Mouse (Mus musculus) hindbrain, embryonic 15.5 days (tissue): Measurements from ENCODE around the gene Lrrc4. TPM values are rescaled to one million over a fixed set of nuclear protein-coding genes. Genes with fewer than 3 reads are reported as not detected.

ENCODE experiments used
- ATAC-seq: fragments of 200-750 bp; cut with Nextera tagmentation; 2 replicates; pipeline ENCODE4 v1.8.0; 2017; ENCODE audit warnings: low read depth, moderate number of reproducible peaks, moderate TSS enrichment; ENCODE audit not compliant: low FRiP score
- H3K27ac ChIP-seq: fragments of 300-500 bp; sonication (generic); replicated peaks from 2 replicates; pipeline ENCODE4 v1.5.1; 2015; ENCODE audit warnings: mild to moderate bottlenecking, inconsistent platforms
- H3K27me3 ChIP-seq: fragments of 300-500 bp; sonication (generic); 2 replicates; pipeline ENCODE4 v1.6.1; 2015; ENCODE audit warnings: control low read depth, inconsistent platforms
- H3K36me3 ChIP-seq: fragments of 300-500 bp; sonication (generic); 2 replicates; pipeline ENCODE4 v1.6.1; 2015; ENCODE audit warnings: control low read depth, inconsistent platforms
- H3K4me1 ChIP-seq: fragments of 300-500 bp; sonication (generic); replicated peaks from 2 replicates; pipeline ENCODE4 v1.6.1; 2015; ENCODE audit warnings: control low read depth, inconsistent platforms
- H3K4me2 ChIP-seq: fragments of 300-500 bp; sonication (generic); 2 replicates; pipeline ENCODE4 v1.6.1; 2015; ENCODE audit warnings: moderate library complexity, mild to moderate bottlenecking, inconsistent platforms
- H3K4me3 ChIP-seq: fragments of 300-500 bp; sonication (generic); 2 replicates; pipeline ENCODE4 v1.5.1; 2015; ENCODE audit warnings: mild to moderate bottlenecking, inconsistent platforms
- H3K9ac ChIP-seq: fragments of 300-500 bp; sonication (generic); 2 replicates; pipeline ENCODE4 v1.6.1; 2015; ENCODE audit warnings: inconsistent platforms
- H3K9me3 ChIP-seq: fragments of 300-500 bp; sonication (generic); 2 replicates; pipeline ENCODE4 v1.6.1; 2016; ENCODE audit warnings: control low read depth, inconsistent platforms
- WGBS: fragments of 180-500 bp; shearing (Covaris S2); methylation state at CpG from one replicate; pipeline ENCODE4 v1.1.7; 2015; 5-methylcytosine and 5-hydroxymethylcytosine counted together
- polyA plus RNA-seq: library from polyadenylated mRNA; unstranded; fragments of >200 nt; fragmentation: Nextera tagmentation; extraction: Ambion mirVana; gene quantifications from 2 replicates; pipeline ENCODE4 v1.2.1, GENCODE M21; 2015

Gene Lrrc4
- polyA plus RNA-seq, 1 experiment from 2014 or later: 7.1 TPM

- no peak for ATAC-seq
- no peak overlapping the region for H3K9ac ChIP-seq
- H3K9me3 ChIP-seq: no peaks in the 10 kb centered on the region
- peaks cover 54% of the 10 kb centered on the region for H3K4me1 ChIP-seq
- H3K27me3 ChIP-seq: no peaks in the 10 kb centered on the region
- peak overlapping the region; percentile 65 for H3K27ac ChIP-seq
- H3K4me2 ChIP-seq: no peak overlapping the region
- 39% methylated on average over 3 of the region's 3 CpGs for WGBS
- H3K36me3 ChIP-seq: no peaks in the 10 kb centered on the region
- H3K4me3 ChIP-seq: no peak overlapping the region
Measured at GRCm38 (mm10) chr6:28853164-28853563, 21.6 kb upstream of the Lrrc4 start.

- Histone ChIP-seq H3K27ac (no peak overlapping the region), H3K27me3 (no peaks in the 10 kb centered on the region), H3K9me3 (no peaks in the 10 kb centered on the region), H3K9ac (no peak overlapping the region), H3K4me2 (no peak overlapping the region), H3K4me3 (no peak overlapping the region), H3K4me1 (peaks cover 62% of the 10 kb centered on the region), H3K36me3 (no peaks in the 10 kb centered on the region)
- WGBS: 61% methylated on average over 7 of the region's 7 CpGs
- ATAC-seq: no peak
Measured at GRCm38 (mm10) chr6:28852342-28852741, 20.8 kb upstream of the Lrrc4 start.

GRCm38 (mm10) chr6:28850326-28850900 lies 18.9 kb upstream of the Lrrc4 start:
- H3K36me3 ChIP-seq: no peaks in the 10 kb centered on the region
- H3K27ac ChIP-seq: no peak overlapping the region
- H3K9ac ChIP-seq: no peak overlapping the region
- no peak overlapping the region for H3K4me3 ChIP-seq
- 78% methylated on average over 9 of the region's 9 CpGs for WGBS
- H3K4me2 ChIP-seq: no peak overlapping the region
- H3K27me3 ChIP-seq: no peaks in the 10 kb centered on the region
- peaks cover 60% of the 10 kb centered on the region for H3K4me1 ChIP-seq
- ATAC-seq: no peak
- no peaks in the 10 kb centered on the region for H3K9me3 ChIP-seq

- no peak for ATAC-seq
- WGBS: 25% methylated on average over 3 of the region's 3 CpGs
- Histone ChIP-seq H3K36me3 (no peaks in the 10 kb centered on the region), H3K27me3 (no peaks in the 10 kb centered on the region), H3K27ac (peak overlapping the region; percentile 52), H3K4me3 (no peak overlapping the region), H3K4me2 (no peak overlapping the region), H3K4me1 (peaks cover 49% of the 10 kb centered on the region), H3K9ac (no peak overlapping the region), H3K9me3 (no peaks in the 10 kb centered on the region)
Measured at GRCm38 (mm10) chr6:28849317-28849716, 17.8 kb upstream of the Lrrc4 start.

- 35% methylated on average over 9 of the region's 9 CpGs for WGBS
Measured at GRCm38 (mm10) chr6:28848891-28849290, 17.3 kb upstream of the Lrrc4 start.

GRCm38 (mm10) chr6:28848285-28848794 lies 16.8 kb upstream of the Lrrc4 start:
- Histone ChIP-seq H3K27ac (peak overlapping the region; percentile 52; the same call in 1 of the 2 replicates), H3K9me3 (no peaks in the 10 kb centered on the region), H3K4me3 (no peak overlapping the region), H3K4me2 (no peak overlapping the region), H3K4me1 (peaks cover 41% of the 10 kb centered on the region), H3K9ac (no peak overlapping the region), H3K36me3 (no peaks in the 10 kb centered on the region), H3K27me3 (no peaks in the 10 kb centered on the region)
- WGBS: 56% methylated on average over 6 of the region's 6 CpGs
- ATAC-seq: no peak

More at GRCm38 (mm10) chr6:28848891-28849290, 17.3 kb upstream of the Lrrc4 start:
- no peak overlapping the region for H3K4me2 ChIP-seq
- no peak overlapping the region for H3K4me3 ChIP-seq
- H3K9me3 ChIP-seq: no peaks in the 10 kb centered on the region
- no peaks in the 10 kb centered on the region for H3K27me3 ChIP-seq
- peak; percentile 27; the same call in 1 of the 2 replicates for ATAC-seq
- no peak overlapping the region for H3K9ac ChIP-seq
- H3K27ac ChIP-seq: peak overlapping the region; percentile 52
- peaks cover 45% of the 10 kb centered on the region for H3K4me1 ChIP-seq
- no peaks in the 10 kb centered on the region for H3K36me3 ChIP-seq

- Histone ChIP-seq H3K4me2 (no peak overlapping the region), H3K9ac (no peak overlapping the region), H3K27ac (no peak overlapping the region), H3K4me1 (peaks cover 43% of the 10 kb centered on the region), H3K4me3 (no peak overlapping the region), H3K9me3 (no peaks in the 10 kb centered on the region), H3K27me3 (no peaks in the 10 kb centered on the region), H3K36me3 (no peaks in the 10 kb centered on the region)
- no peak for ATAC-seq
- WGBS: 68% methylated on average over 6 of the region's 6 CpGs
Measured at GRCm38 (mm10) chr6:28847616-28848015, 16.1 kb upstream of the Lrrc4 start.

GRCm38 (mm10) chr6:28845610-28846009 lies 14.1 kb upstream of the Lrrc4 start:
- Histone ChIP-seq H3K36me3 (no peaks in the 10 kb centered on the region), H3K27me3 (no peaks in the 10 kb centered on the region), H3K4me2 (no peak overlapping the region), H3K4me1 (peaks cover 50% of the 10 kb centered on the region), H3K4me3 (no peak overlapping the region), H3K27ac (no peak overlapping the region), H3K9ac (no peak overlapping the region), H3K9me3 (no peaks in the 10 kb centered on the region)
- 58% methylated on average over 4 of the region's 4 CpGs for WGBS
- ATAC-seq: no peak

GRCm38 (mm10) chr6:28842375-28843276 lies 11.1 kb upstream of the Lrrc4 start:
- no peaks in the 10 kb centered on the region for H3K9me3 ChIP-seq
- H3K4me3 ChIP-seq: no peak overlapping the region
- H3K27me3 ChIP-seq: no peaks in the 10 kb centered on the region
- peak; percentile 91 for ATAC-seq
- H3K36me3 ChIP-seq: no peaks in the 10 kb centered on the region
- peak overlapping the region; percentile 81 for H3K27ac ChIP-seq
- 31% methylated on average over 4 of the region's 4 CpGs for WGBS
- H3K9ac ChIP-seq: no peak overlapping the region
- H3K4me1 ChIP-seq: peaks cover 32% of the 10 kb centered on the region
- no peak overlapping the region for H3K4me2 ChIP-seq

- no peak overlapping the region for H3K9ac ChIP-seq
- no peak for ATAC-seq
- H3K27ac ChIP-seq: peak overlapping the region; percentile 70
- peaks cover 29% of the 10 kb centered on the region for H3K4me1 ChIP-seq
- H3K36me3 ChIP-seq: no peaks in the 10 kb centered on the region
- H3K9me3 ChIP-seq: no peaks in the 10 kb centered on the region
- 65% methylated on average over 3 of the region's 3 CpGs for WGBS
- no peak overlapping the region for H3K4me2 ChIP-seq
- H3K4me3 ChIP-seq: no peak overlapping the region
- no peaks in the 10 kb centered on the region for H3K27me3 ChIP-seq
Measured at GRCm38 (mm10) chr6:28841569-28841968, 10.0 kb upstream of the Lrrc4 start.

GRCm38 (mm10) chr6:28836600-28836999 lies 5.1 kb upstream of the Lrrc4 start:
- H3K4me1 ChIP-seq: peaks cover 24% of the 10 kb centered on the region
- H3K36me3 ChIP-seq: no peaks in the 10 kb centered on the region
- H3K4me3 ChIP-seq: no peak overlapping the region
- no peak overlapping the region for H3K4me2 ChIP-seq
- no peak overlapping the region for H3K27ac ChIP-seq
- ATAC-seq: no peak
- H3K27me3 ChIP-seq: no peaks in the 10 kb centered on the region
- no peaks in the 10 kb centered on the region for H3K9me3 ChIP-seq
- no peak overlapping the region for H3K9ac ChIP-seq

GRCm38 (mm10) chr6:28834046-28834445 lies 2.5 kb upstream of the Lrrc4 start:
- ATAC-seq: no peak
- no peaks in the 10 kb centered on the region for H3K9me3 ChIP-seq
- H3K9ac ChIP-seq: peak overlapping the region; percentile 99
- peaks cover 39% of the 10 kb centered on the region for H3K4me1 ChIP-seq
- peaks cover 5% of the 10 kb centered on the region; the same call in 1 of the 2 replicates for H3K36me3 ChIP-seq
- no peaks in the 10 kb centered on the region for H3K27me3 ChIP-seq
- H3K4me2 ChIP-seq: peak overlapping the region; percentile 98
- 20% methylated on average over 2 of the region's 2 CpGs for WGBS
- peak overlapping the region; percentile 98; the same call in 1 of the 2 replicates for H3K27ac ChIP-seq
- H3K4me3 ChIP-seq: peak overlapping the region; percentile 84
